8 mouse cellular contexts compared by ENCODE assay signal in the genomic region with DNA sequence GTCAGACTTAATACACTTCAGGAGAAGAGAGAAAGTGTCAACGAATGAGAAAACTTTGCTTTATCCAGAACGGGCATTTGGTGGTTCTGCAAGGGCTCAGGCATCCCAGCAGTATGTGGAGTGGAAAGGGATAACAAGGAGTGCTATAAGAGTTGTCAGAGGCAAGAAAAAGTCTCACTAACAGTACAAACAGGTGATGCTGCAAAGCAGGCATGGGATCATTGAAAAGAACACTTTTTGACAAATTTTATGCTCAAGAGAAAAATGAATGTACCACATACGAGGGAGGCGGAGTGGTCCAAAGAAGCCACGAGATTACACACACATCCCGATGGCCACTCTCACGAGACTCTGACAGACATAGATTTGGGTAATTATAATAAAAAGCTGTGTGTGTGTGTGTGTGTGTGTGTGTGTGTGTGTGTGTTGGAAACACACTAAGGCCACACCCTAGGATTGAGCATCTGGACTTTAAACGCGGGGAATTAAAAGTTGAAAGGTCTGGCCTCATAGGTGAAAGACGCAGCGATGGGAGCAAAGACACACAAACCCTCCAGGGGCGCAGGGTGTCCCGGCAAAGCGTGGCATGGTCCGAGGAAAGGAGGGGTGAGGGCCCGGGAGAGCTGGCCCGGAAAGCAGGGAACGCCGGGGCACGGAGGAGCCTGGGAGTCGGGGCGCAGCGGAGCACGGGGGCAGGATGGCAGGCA.
DNase-seq lines count a peak whose midpoint lies in the region; ATAC-seq and TF ChIP-seq lines count a peak whose summit lies in the region.

No protein-coding gene starts in this region.

- H3K4me2 ChIP-seq in hindbrain, embryonic 13.5 days, result peak overlapping the region; percentile 76
- peak overlapping the region; percentile 63 for H3K4me2 ChIP-seq in lung, embryonic 16.5 days (ENCODE audit: low read depth, low read length)
- H3K4me2 ChIP-seq in stomach, embryonic 15.5 days, result peak overlapping the region; percentile 79

- TF ChIP-seq CTCF in E14TG2a.4 (conservative IDR thresholded peaks at IDR 0.05; ENCODE audit: low read length), result no peak

- peak; percentile 59 for ATAC-seq in hindbrain, embryonic 13.5 days (ENCODE audit: low FRiP score)
- ATAC-seq in lung, embryonic 16.5 days (ENCODE audit: low read depth), result peak; percentile 30
- ATAC-seq in stomach, embryonic 15.5 days (ENCODE audit: insufficient read depth, low FRiP score, low read depth), result peak; percentile 23

- no peaks in the 10 kb centered on the region for H3K9me3 ChIP-seq in E14TG2a.4 (ENCODE audit: low read length)
- H3K9me3 ChIP-seq in hindbrain, embryonic 13.5 days, result no peaks in the 10 kb centered on the region
- H3K9me3 ChIP-seq in lung, embryonic 16.5 days (ENCODE audit: control insufficient read depth, low read length), result no peaks in the 10 kb centered on the region
- H3K9me3 ChIP-seq in stomach, embryonic 15.5 days, result no peaks in the 10 kb centered on the region

- H3K36me3 ChIP-seq in E14TG2a.4 (ENCODE audit: insufficient read depth, low read length), result no peaks in the 10 kb centered on the region
- H3K36me3 ChIP-seq in hindbrain, embryonic 13.5 days, result no peaks in the 10 kb centered on the region
- H3K36me3 ChIP-seq in lung, embryonic 16.5 days (ENCODE audit: control insufficient read depth, insufficient read depth, low read length), result no peaks in the 10 kb centered on the region
- no peaks in the 10 kb centered on the region for H3K36me3 ChIP-seq in stomach, embryonic 15.5 days

- H3K9ac ChIP-seq in hindbrain, embryonic 13.5 days, result peak overlapping the region; percentile 97
- H3K9ac ChIP-seq in lung, embryonic 16.5 days (ENCODE audit: low read length), result peak overlapping the region; percentile 76
- H3K9ac ChIP-seq in stomach, embryonic 15.5 days, result peak overlapping the region; percentile 64

- H3K27me3 ChIP-seq in E14TG2a.4 (ENCODE audit: insufficient read depth, low read length), result no peaks in the 10 kb centered on the region
- H3K27me3 ChIP-seq in hindbrain, embryonic 13.5 days, result no peaks in the 10 kb centered on the region; the same call in 1 of the 2 replicates
- no peaks in the 10 kb centered on the region for H3K27me3 ChIP-seq in lung, embryonic 16.5 days (ENCODE audit: control insufficient read depth, insufficient read depth, low read depth, low read length)
- no peaks in the 10 kb centered on the region for H3K27me3 ChIP-seq in stomach, embryonic 15.5 days (replicated peaks)

- DNase-seq in cerebellum, adult 11-12 months, result peak; percentile 69
- no peak for DNase-seq in cerebellum, postnatal 25 days
- DNase-seq in embryo, embryonic 11 days, result peak; percentile 56
- no peak for DNase-seq in right cerebral cortex, postnatal 36 days (ENCODE audit: low spot score in 2 of 2)

- peak overlapping the region; percentile 96 for H3K4me3 ChIP-seq in E14TG2a.4 (replicated peaks; ENCODE audit: low read length)
- peak overlapping the region; percentile 80 for H3K4me3 ChIP-seq in hindbrain, embryonic 13.5 days
- peak overlapping the region; percentile 70 for H3K4me3 ChIP-seq in lung, embryonic 16.5 days (ENCODE audit: low read length)
- H3K4me3 ChIP-seq in stomach, embryonic 15.5 days (replicated peaks), result peak overlapping the region; percentile 73

- H3K27ac ChIP-seq in hindbrain, embryonic 13.5 days, result peak overlapping the region; percentile 97
- H3K27ac ChIP-seq in lung, embryonic 16.5 days (ENCODE audit: low read length), result peak overlapping the region; percentile 90
- peak overlapping the region; percentile 91 for H3K27ac ChIP-seq in stomach, embryonic 15.5 days

- peaks cover 30% of the 10 kb centered on the region for H3K4me1 ChIP-seq in E14TG2a.4 (replicated peaks; ENCODE audit: low read depth, low read length)
- H3K4me1 ChIP-seq in hindbrain, embryonic 13.5 days (replicated peaks), result peaks cover 29% of the 10 kb centered on the region
- peaks cover 18% of the 10 kb centered on the region for H3K4me1 ChIP-seq in lung, embryonic 16.5 days (replicated peaks; ENCODE audit: control insufficient read depth, insufficient read depth, low read length)
- H3K4me1 ChIP-seq in stomach, embryonic 15.5 days, result peaks cover 11% of the 10 kb centered on the region

- WGBS in hindbrain, embryonic 13.5 days, result 1% methylated on average over 24 of the region's 24 CpGs
- 1% methylated on average over 24 of the region's 24 CpGs for WGBS in lung, embryonic 16.5 days
- 1% methylated on average over 24 of the region's 24 CpGs for WGBS in stomach, embryonic 15.5 days

Comparison
In these comparisons a context has a peak if more than half of its experiments do, and no peak if none do; other contexts are left out.
1. DNase-seq: peak in cerebellum, adult 11-12 months (single experiment) and embryo, embryonic 11 days (single experiment); none in cerebellum, postnatal 25 days (0 of 2) and right cerebral cortex, postnatal 36 days (0 of 2).
2. Peak in every context shown above with its lines, with median percentiles within 50 percentile points of each other: H3K4me3 ChIP-seq, ATAC-seq, H3K27ac ChIP-seq, H3K4me2 ChIP-seq and H3K9ac ChIP-seq.